Mouse (Mus musculus): ENCODE data around the gene Spsb4.
A peak's percentile ranks its signal among the peaks of the same experiment; 100 is the strongest.
"Not testable (repeated sequence)": the region's sequence is repeated elsewhere in the genome, so short reads cannot be mapped to it uniquely, and the experiment has no call there.

Gene Spsb4

GRCm38 (mm10) chr9:96949551-96949950 lies 69.1 kb downstream of the Spsb4 start:
- no peak for DNase-seq (ENCODE audit: low spot score in 2 of 2)

- DNase-seq (ENCODE audit: low spot score in 2 of 2) = peak; percentile 48 to 70
These were observed 70.1 kb downstream of the Spsb4 start for GRCm38 (mm10) chr9:96948546-96948945.

GRCm38 (mm10) chr9:96947171-96947570 lies 71.5 kb downstream of the Spsb4 start:
- DNase-seq (ENCODE audit: low spot score in 2 of 2) = no peak

- DNase-seq (ENCODE audit: low spot score in 2 of 2) = no peak
These were observed 74.1 kb downstream of the Spsb4 start for GRCm38 (mm10) chr9:96944517-96944916.

GRCm38 (mm10) chr9:96942975-96943374 lies 75.7 kb downstream of the Spsb4 start:
- peak; percentile 61 to 65 for DNase-seq (ENCODE audit: low spot score in 2 of 2)

- DNase-seq (ENCODE audit: low spot score in 2 of 2) = no peak
These were observed 79.8 kb downstream of the Spsb4 start for GRCm38 (mm10) chr9:96938887-96939286.

- DNase-seq (ENCODE audit: low spot score in 2 of 2) = not testable (repeated sequence)
These were observed 82.2 kb downstream of the Spsb4 start for GRCm38 (mm10) chr9:96936427-96936826.

GRCm38 (mm10) chr9:96935556-96936300 lies 82.9 kb downstream of the Spsb4 start:
- DNase-seq (ENCODE audit: low spot score in 2 of 2) = peak; percentile 58 to 67

GRCm38 (mm10) chr9:96934816-96935215 lies 83.8 kb downstream of the Spsb4 start:
- no peak for DNase-seq (ENCODE audit: low spot score in 2 of 2)

- no peak for DNase-seq (ENCODE audit: low spot score in 2 of 2)
These were observed 85.9 kb downstream of the Spsb4 start for GRCm38 (mm10) chr9:96932751-96933150.

- no peak for DNase-seq (ENCODE audit: low spot score in 2 of 2)
These were observed 94.9 kb downstream of the Spsb4 start for GRCm38 (mm10) chr9:96923577-96924316.

- DNase-seq (ENCODE audit: low spot score in 2 of 2) = no peak
These were observed 95.5 kb downstream of the Spsb4 start for GRCm38 (mm10) chr9:96923119-96923518.

- peak; percentile 93 to 99 for DNase-seq (ENCODE audit: low spot score in 2 of 2)
These were observed 101.8 kb downstream of the Spsb4 start for GRCm38 (mm10) chr9:96916620-96917538.

GRCm38 (mm10) chr9:96916076-96916475 lies 102.6 kb downstream of the Spsb4 start:
- no peak for DNase-seq (ENCODE audit: low spot score in 2 of 2)

- no peak for DNase-seq (ENCODE audit: low spot score in 2 of 2)
These were observed 103.8 kb downstream of the Spsb4 start for GRCm38 (mm10) chr9:96914851-96915250.

- DNase-seq (ENCODE audit: low spot score in 2 of 2) = no peak
These were observed 104.6 kb downstream of the Spsb4 start for GRCm38 (mm10) chr9:96914005-96914404.

GRCm38 (mm10) chr9:96909503-96909902 lies 109.1 kb downstream of the Spsb4 start:
- no peak for DNase-seq (ENCODE audit: low spot score in 2 of 2)

GRCm38 (mm10) chr9:96908737-96909136 lies 109.9 kb downstream of the Spsb4 start:
- no peak for DNase-seq (ENCODE audit: low spot score in 2 of 2)

GRCm38 (mm10) chr9:96904360-96905355 lies 114.0 kb downstream of the Spsb4 start:
- DNase-seq (ENCODE audit: low spot score in 2 of 2) = no peak

- no peak for DNase-seq (ENCODE audit: low spot score in 2 of 2)
These were observed 118.9 kb downstream of the Spsb4 start for GRCm38 (mm10) chr9:96899717-96900116.

- no peak for DNase-seq (ENCODE audit: low spot score in 2 of 2)
These were observed 119.6 kb downstream of the Spsb4 start for GRCm38 (mm10) chr9:96899004-96899403.

All from thymus, postnatal 10 days (tissue).